Mouse (Mus musculus) stomach, embryonic 14.5 days (tissue): ENCODE measurements around the gene Pim2. TPM values are rescaled to one million over a fixed set of nuclear protein-coding genes. Genes with fewer than 3 reads are reported as not detected.
A peak's percentile ranks its signal among the peaks of the same experiment; 100 is the strongest.

Experiments used
- ATAC-seq: fragments of 200-750 bp; cut with Nextera tagmentation; 2 replicates; pipeline ENCODE4 v1.8.0; 2017; ENCODE audit warnings: low read depth, moderate TSS enrichment; ENCODE audit not compliant: insufficient number of reproducible peaks, insufficient read depth, low FRiP score
- H3K27ac ChIP-seq: fragments of 300-500 bp; sonication (generic); 2 replicates; pipeline ENCODE4 v1.5.1; 2014; ENCODE audit warnings: mild to moderate bottlenecking, low read length, moderate library complexity, mixed read lengths
- H3K27me3 ChIP-seq: fragments of 300-500 bp; sonication (generic); 2 replicates; pipeline ENCODE4 v1.6.1; 2014; ENCODE audit warnings: low read length, control low read depth, mixed read lengths; ENCODE audit not compliant: control insufficient read depth, insufficient read depth
- H3K36me3 ChIP-seq: fragments of 300-500 bp; sonication (generic); 2 replicates; pipeline ENCODE4 v1.6.1; 2014; ENCODE audit warnings: mild to moderate bottlenecking, control low read depth, low read length, moderate library complexity, mixed read lengths; ENCODE audit not compliant: control insufficient read depth, insufficient read depth
- H3K4me1 ChIP-seq: fragments of 300-500 bp; sonication (generic); 2 replicates; pipeline ENCODE4 v1.6.1; 2014; ENCODE audit warnings: low read length, control low read depth, mixed read lengths; ENCODE audit not compliant: control insufficient read depth, insufficient read depth
- H3K4me2 ChIP-seq: fragments of 300-500 bp; sonication (generic); replicated peaks from 2 replicates; pipeline ENCODE4 v1.6.1; 2014; ENCODE audit warnings: low read depth, low read length, control low read depth
- H3K4me3 ChIP-seq: fragments of 300-500 bp; sonication (generic); 2 replicates; pipeline ENCODE4 v1.5.1; 2014; ENCODE audit warnings: low read depth, low read length, control low read depth
- H3K9ac ChIP-seq: fragments of 300-500 bp; sonication (generic); replicated peaks from 2 replicates; pipeline ENCODE4 v1.6.1; 2014; ENCODE audit warnings: low read depth, mild to moderate bottlenecking, control low read depth, low read length, moderate library complexity, mixed read lengths
- H3K9me3 ChIP-seq: fragments of 300-500 bp; sonication (generic); 2 replicates; pipeline ENCODE4 v1.6.1; 2016; ENCODE audit warnings: low read depth, low read length, control low read depth; ENCODE audit not compliant: control insufficient read depth
- WGBS: fragments of 180-500 bp; shearing (Covaris S2); extraction: QIAGEN DNeasy Blood & Tissue Kit; methylation state at CpG from one replicate; pipeline ENCODE4 v1.1.7; 2014; 5-methylcytosine and 5-hydroxymethylcytosine counted together
- polyA plus RNA-seq: library from polyadenylated mRNA; unstranded; fragments of >200 nt; fragmentation: Nextera tagmentation; extraction: Ambion mirVana; gene quantifications from 2 replicates; pipeline ENCODE4 v1.2.1, GENCODE M21; 2014

The Pim2 gene
- 8.0 and 10.8 TPM in 2 replicates for polyA plus RNA-seq

DNA sequence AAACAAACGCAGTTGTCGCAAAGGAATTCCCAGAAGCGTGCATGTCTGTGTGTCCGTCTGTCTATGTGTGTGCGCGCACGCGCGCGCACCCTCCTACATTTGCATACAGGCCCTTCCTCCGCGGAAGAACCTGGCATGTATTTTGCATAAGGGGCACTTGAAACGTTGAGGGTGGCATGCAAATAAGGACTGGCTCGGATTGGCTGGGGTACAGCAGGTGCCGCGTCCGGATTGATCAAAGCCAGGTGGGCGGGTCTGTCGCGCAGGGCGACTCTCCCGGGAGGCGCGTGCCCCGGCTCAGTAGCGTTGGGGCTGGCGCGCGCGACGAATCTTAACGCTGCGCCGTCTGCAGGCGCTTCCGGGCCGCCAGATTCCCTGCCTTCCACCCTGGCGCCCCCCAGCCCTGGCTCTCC, at the start of gene Pim2:
TSS of gene Pim2 (plus strand) at position 256 of the 413 bp plus-strand sequence.
- ATAC-seq: peak; percentile 93
- Histone ChIP-seq H3K36me3 (peaks cover 4% of the 10 kb centered on the region; the same call in 1 of the 2 replicates), H3K4me3 (peak within 1 kb of the TSS; percentile 35), H3K9me3 (no peaks in the 10 kb centered on the region), H3K4me1 (no peaks in the 10 kb centered on the region), H3K27ac (no peak within 1 kb of the TSS), H3K4me2 (peak within 1 kb of the TSS; percentile 85), H3K27me3 (no peaks in the 10 kb centered on the region), H3K9ac (no peak within 1 kb of the TSS; the same call in 1 of the 2 replicates)
- 16% methylated on average over 38 of the region's 38 CpGs for WGBS

DNA sequence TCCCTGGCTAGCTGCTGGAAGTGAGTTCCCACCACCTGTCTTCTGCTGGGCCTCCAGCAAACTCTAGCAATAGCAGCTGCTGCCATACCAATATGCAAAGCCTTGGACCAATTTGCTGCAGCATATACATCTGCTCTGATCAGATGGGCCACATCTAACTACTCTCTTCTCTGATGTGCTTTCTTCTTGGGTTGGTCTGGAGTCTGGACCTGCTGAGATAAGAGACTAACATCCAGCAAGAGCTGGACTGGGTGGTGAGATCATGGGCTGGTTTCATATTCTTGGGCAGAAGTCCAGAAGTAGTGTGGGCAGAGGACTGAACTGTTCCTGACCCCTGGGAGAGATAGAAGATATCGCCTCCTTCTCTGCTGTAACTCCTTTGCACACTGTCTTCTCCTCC, 40.9 kb upstream of the Pim2 start:
- Histone ChIP-seq H3K4me2 (no peak overlapping the region), H3K36me3 (no peaks in the 10 kb centered on the region), H3K9me3 (no peaks in the 10 kb centered on the region), H3K27me3 (no peaks in the 10 kb centered on the region), H3K4me1 (no peaks in the 10 kb centered on the region), H3K4me3 (no peak overlapping the region), H3K27ac (no peak overlapping the region), H3K9ac (no peak overlapping the region)
- 73% methylated on average over 1 of the region's 1 CpGs for WGBS
- ATAC-seq: no peak

DNA sequence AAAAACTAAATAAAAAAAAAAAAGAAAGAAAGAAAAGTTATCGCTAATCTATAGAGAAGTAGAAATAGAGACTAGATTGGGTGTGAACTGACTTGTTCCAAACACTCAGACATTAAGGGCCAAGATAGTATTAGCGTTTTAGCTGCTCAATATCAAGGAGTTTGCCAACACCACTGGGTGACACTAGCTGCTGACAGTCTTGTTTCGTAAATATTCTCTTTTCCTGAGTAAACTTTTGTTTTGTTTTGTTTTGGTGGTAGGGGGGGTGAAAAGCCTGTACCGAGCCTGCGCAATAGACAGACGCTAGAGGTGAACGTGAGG, 37.3 kb upstream of the Pim2 start:
- H3K9ac ChIP-seq: no peak overlapping the region
- no peaks in the 10 kb centered on the region for H3K36me3 ChIP-seq
- H3K4me1 ChIP-seq: no peaks in the 10 kb centered on the region
- H3K4me3 ChIP-seq: peak overlapping the region; percentile 65; the same call in 1 of the 2 replicates
- no peaks in the 10 kb centered on the region for H3K9me3 ChIP-seq
- WGBS: 11% methylated on average over 7 of the region's 7 CpGs
- ATAC-seq: no peak
- H3K27me3 ChIP-seq: no peaks in the 10 kb centered on the region
- no peak overlapping the region for H3K27ac ChIP-seq
- H3K4me2 ChIP-seq: peak overlapping the region; percentile 35

DNA sequence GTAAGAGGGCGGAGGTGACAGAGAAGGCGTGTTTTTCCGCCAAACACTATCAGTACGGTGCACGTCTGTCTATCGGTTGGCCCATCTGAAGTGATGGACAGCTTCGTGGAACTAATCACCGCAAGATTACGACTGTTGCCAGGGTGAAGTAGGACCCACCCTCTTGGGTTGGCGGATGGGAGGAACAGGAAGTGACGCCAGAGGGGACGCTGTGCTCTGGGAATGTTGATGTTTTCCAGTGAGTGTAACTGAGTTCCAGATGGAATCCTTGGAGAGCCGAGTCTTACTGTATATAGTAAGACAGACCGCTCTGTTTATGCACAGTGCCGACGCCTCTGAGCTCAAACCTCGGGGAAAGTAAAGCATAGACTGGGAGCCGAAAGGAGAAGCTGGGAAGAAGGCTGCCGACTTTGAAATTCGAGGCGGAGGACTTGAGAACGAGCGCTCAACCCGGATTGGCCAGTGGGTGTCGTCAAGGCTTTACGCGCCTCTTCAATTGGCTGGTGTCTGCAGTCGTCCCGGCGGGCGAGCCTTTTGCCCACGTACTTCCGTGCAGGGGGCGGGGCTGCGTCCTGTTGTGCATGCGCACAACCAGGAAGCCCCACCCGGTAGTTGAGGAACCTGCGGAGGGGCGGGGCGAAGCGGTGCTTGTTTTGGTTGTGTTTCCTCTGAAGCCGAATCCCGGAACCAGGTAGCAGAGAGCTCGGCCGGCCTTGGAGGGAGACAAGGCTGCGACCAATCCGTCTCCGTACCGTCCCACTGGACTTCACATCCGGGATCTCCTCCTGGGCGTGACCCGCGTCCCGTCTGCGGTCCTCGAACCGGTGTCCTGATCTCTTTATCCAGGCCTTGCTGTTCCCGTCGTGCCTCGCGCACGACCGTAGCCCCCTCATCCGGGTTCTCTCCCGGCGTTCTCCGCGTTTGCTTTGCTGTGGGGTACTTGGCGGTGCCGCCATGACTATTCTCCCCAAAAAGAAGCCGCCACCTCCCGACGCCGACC, 36.6 kb upstream of the Pim2 start, which contains the start of gene Otud5:
TSS of gene Otud5 (plus strand) at position 202 of the 1,000 bp plus-strand sequence.
- Histone ChIP-seq H3K27ac (peak within 1 kb of the TSS; percentile 89), H3K4me2 (peak within 1 kb of the TSS; percentile 58), H3K4me1 (no peaks in the 10 kb centered on the region), H3K9ac (peak within 1 kb of the TSS; percentile 72), H3K36me3 (no peaks in the 10 kb centered on the region), H3K4me3 (peak within 1 kb of the TSS; percentile 65), H3K27me3 (no peaks in the 10 kb centered on the region), H3K9me3 (no peaks in the 10 kb centered on the region)
- WGBS: 15% methylated on average over 73 of the region's 74 CpGs
- peak; percentile 97 for ATAC-seq

DNA sequence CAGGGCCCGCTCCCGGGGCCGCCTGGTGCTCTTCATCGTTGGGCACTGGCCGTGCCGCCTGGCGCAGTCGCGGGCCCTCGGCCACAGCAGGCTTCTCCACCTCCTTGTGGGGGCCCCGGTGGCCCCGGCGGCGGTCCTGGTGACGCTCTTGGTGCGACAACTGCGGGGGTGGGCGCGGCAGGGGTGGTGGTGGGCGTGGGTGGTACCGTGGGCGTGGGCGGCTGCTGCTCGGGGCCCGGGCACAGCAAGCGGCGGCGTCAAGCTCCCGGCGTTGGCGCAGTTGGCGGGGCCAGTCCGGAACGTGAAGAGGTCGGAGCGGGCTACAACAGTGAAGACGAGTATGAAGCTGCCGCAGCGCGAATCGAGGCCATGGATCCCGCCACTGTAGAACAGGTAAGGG, 35.7 kb upstream of the Pim2 start:
- Histone ChIP-seq H3K4me1 (no peaks in the 10 kb centered on the region), H3K9ac (peak overlapping the region; percentile 72), H3K27me3 (no peaks in the 10 kb centered on the region), H3K9me3 (no peaks in the 10 kb centered on the region), H3K27ac (peak overlapping the region; percentile 66), H3K36me3 (no peaks in the 10 kb centered on the region), H3K4me3 (peak overlapping the region; percentile 65), H3K4me2 (peak overlapping the region; percentile 58)
- WGBS: 23% methylated on average over 41 of the region's 42 CpGs
- no peak for ATAC-seq

DNA sequence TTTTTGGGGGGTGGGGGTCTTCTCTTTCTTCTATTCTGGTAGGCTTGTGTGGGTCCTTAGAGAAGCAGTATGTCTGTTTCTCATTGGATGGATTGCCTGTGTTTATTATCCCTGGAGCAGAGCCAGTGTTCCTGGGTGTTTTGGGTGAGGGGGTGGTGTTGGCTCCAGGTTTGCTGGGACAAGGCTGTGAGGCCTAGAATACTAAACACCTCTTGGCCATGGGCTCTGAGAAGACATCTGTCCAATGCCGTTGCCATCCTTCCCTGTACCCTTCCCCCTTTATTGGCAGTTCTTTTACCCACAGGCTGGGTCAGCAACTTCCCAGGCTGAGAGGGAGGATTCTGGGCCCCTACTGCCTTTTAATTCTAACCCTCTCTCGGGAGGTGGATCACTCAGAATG, 30.2 kb upstream of the Pim2 start:
- ATAC-seq: no peak
- Histone ChIP-seq H3K27ac (no peak overlapping the region), H3K4me1 (no peaks in the 10 kb centered on the region), H3K36me3 (0 out of 2 replicates have a peak, but pooled peaks cover 2% of the 10 kb centered on the region), H3K4me3 (no peak overlapping the region), H3K9ac (no peak overlapping the region), H3K9me3 (no peaks in the 10 kb centered on the region), H3K4me2 (no peak overlapping the region), H3K27me3 (no peaks in the 10 kb centered on the region)
- 73% methylated on average over 2 of the region's 2 CpGs for WGBS

DNA sequence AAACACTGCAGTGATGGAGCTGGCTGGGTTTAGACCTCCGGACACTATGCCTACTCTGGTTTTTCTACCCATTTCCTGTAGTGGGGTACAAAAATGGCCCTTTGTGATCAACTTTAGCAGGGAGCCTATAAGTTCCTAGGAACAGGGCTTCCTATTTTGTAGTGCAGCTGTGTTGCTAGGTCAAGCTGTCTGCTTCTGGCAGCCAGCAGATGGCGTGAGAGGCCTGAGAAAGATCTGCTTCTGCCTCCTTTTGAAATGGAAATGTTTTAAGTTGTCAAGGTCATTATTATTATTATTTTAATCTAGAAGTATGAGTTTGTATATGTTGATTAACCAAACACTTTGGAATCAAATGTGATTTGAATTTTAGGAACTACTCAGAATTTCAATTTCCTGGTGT, 23.5 kb upstream of the Pim2 start:
- WGBS: 36% methylated on average over 2 of the region's 2 CpGs
- ATAC-seq: no peak
- H3K36me3 ChIP-seq: 0 out of 2 replicates have a peak, but pooled peaks cover 2% of the 10 kb centered on the region

DNA sequence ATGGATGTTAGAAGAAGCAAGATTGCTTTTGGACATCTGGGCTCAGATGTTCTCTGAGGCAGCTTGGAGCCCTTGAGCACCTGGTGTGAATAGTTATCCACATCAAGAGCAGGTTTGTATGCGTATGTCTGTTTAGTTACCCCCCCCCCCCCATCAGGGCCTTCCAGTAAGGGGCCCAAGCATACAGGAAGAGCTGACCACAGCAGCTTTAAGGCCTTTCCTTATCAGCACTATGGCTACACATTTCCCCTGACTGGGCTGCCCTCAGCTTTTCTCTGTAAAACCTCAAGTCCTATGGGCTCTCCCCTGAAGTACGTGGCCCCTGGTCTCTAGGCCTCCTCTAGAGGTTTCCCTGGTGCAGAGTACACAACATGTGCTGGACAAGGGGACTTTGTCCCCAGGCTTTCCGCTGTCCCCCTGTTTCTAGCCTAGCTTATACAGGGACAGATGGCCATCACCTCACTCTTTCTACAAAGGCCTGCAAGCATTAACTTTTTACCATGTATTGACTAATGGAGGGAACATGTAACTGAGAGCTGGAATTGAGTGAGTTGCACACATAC, 18.8 kb upstream of the Pim2 start:
- Histone ChIP-seq H3K36me3 (no peaks in the 10 kb centered on the region), H3K4me2 (no peak overlapping the region), H3K9me3 (no peaks in the 10 kb centered on the region), H3K9ac (no peak overlapping the region), H3K27me3 (no peaks in the 10 kb centered on the region), H3K27ac (no peak overlapping the region), H3K4me3 (no peak overlapping the region), H3K4me1 (no peaks in the 10 kb centered on the region)
- ATAC-seq: no peak
- 80% methylated on average over 3 of the region's 3 CpGs for WGBS

More for the DNA sequence above, 23.5 kb upstream of the Pim2 start:
- no peak overlapping the region for H3K27ac ChIP-seq
- H3K9ac ChIP-seq: no peak overlapping the region
- H3K4me1 ChIP-seq: no peaks in the 10 kb centered on the region
- H3K4me3 ChIP-seq: no peak overlapping the region
- H3K4me2 ChIP-seq: no peak overlapping the region
- no peaks in the 10 kb centered on the region for H3K9me3 ChIP-seq
- H3K27me3 ChIP-seq: no peaks in the 10 kb centered on the region
